In the genomic region with DNA sequence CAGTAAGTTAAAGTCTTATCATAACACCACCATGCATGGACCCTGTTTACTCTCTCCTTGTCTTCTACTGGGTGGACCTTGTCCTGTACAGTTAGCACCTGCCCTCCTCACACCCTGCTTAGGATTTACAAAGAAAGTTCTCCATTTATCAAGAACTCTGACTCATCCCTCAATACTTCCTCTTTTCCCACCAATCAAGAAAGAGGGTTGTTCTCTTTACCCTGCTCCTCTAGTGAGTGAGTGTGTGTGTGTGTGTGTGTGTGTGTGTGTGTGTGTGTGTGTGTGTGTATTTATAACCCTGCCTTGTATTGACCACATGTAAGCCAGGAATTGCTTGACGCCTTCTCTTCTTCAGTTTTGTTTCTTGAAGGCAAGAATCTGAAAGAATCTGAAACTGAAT, we compare ENCODE assay signal across 16 mouse cellular contexts. TPM values are rescaled to one million over a fixed set of nuclear protein-coding genes. Genes with fewer than 3 reads are reported as not detected.
DNase-seq lines count a peak whose midpoint lies in the region; ATAC-seq and TF ChIP-seq lines count a peak whose summit lies in the region.
"Had no signal": no experiment of that assay in that cellular context is flagged by ENCODE, and none has a peak within 500 bp of the region (broad histone marks: within the 10 kb centered on the region; RNA-seq: fewer than 3 reads in every experiment).

No protein-coding gene starts in this region.

- no peak overlapping the region for H3K4me3 ChIP-seq in intestine, postnatal 0 days (ENCODE audit: low read depth, low read length)
- no peak overlapping the region for H3K4me3 ChIP-seq in neural tube, embryonic 15.5 days (replicated peaks)
- no peak overlapping the region for H3K4me3 ChIP-seq in hindbrain, embryonic 10.5 days
- H3K4me3 ChIP-seq: forebrain, embryonic 13.5 days; neural tube, embryonic 12.5 days had no signal

- H3K9me3 ChIP-seq in intestine, postnatal 0 days (ENCODE audit: control insufficient read depth), result no peaks in the 10 kb centered on the region
- no peaks in the 10 kb centered on the region for H3K9me3 ChIP-seq in neural tube, embryonic 15.5 days (replicated peaks)
- no peaks in the 10 kb centered on the region for H3K9me3 ChIP-seq in hindbrain, embryonic 10.5 days
- H3K9me3 ChIP-seq: forebrain, embryonic 13.5 days; neural tube, embryonic 12.5 days had no signal

- DNase-seq in 416B (ENCODE audit: low read depth) (peak; percentile 93), MEL-GATA-1-ER (ENCODE audit: extremely low read depth, low read depth) (peak; percentile 94)
- no peak for DNase-seq in gastrocnemius, postnatal 14 days
- DNase-seq in hindbrain, embryonic 10.5 days (ENCODE audit: low spot score), result no peak
- DNase-seq in layer of hippocampus, postnatal 36 days, result no peak
- DNase-seq: cerebellum, adult 11 months; kidney, adult 18-20 months; kidney, postnatal 25 days; retina, postnatal 1 day; spleen, adult 18-20 months had no signal

- no peak overlapping the region for H3K9ac ChIP-seq in intestine, postnatal 0 days (ENCODE audit: low read depth, low read length)
- no peak overlapping the region for H3K9ac ChIP-seq in neural tube, embryonic 15.5 days (replicated peaks)
- H3K9ac ChIP-seq: forebrain, embryonic 13.5 days; liver, embryonic 14.5 days; neural tube, embryonic 12.5 days had no signal

- 37% methylated on average over 1 of the region's 1 CpGs for WGBS in intestine, postnatal 0 days
- 86% methylated on average over 1 of the region's 1 CpGs for WGBS in neural tube, embryonic 15.5 days
- WGBS in hindbrain, embryonic 10.5 days, result 85% methylated on average over 1 of the region's 1 CpGs

- TF ChIP-seq CTCF in intestine, postnatal 0 days (IDR thresholded peaks at IDR 0.05; ENCODE audit: low read depth), result no peak

- H3K27ac ChIP-seq in intestine, postnatal 0 days (ENCODE audit: low read depth, low read length), result no peak overlapping the region
- H3K27ac ChIP-seq in neural tube, embryonic 15.5 days (replicated peaks), result no peak overlapping the region
- no peak overlapping the region for H3K27ac ChIP-seq in hindbrain, embryonic 10.5 days
- H3K27ac ChIP-seq: forebrain, embryonic 13.5 days; liver, embryonic 14.5 days; neural tube, embryonic 12.5 days had no signal

- H3K36me3 ChIP-seq in intestine, postnatal 0 days (ENCODE audit: control insufficient read depth, insufficient read depth), result no peaks in the 10 kb centered on the region
- no peaks in the 10 kb centered on the region for H3K36me3 ChIP-seq in neural tube, embryonic 15.5 days
- H3K36me3 ChIP-seq in hindbrain, embryonic 10.5 days, result no peaks in the 10 kb centered on the region
- H3K36me3 ChIP-seq: neural tube, embryonic 12.5 days had no signal

- H3K27me3 ChIP-seq in intestine, postnatal 0 days (replicated peaks; ENCODE audit: control insufficient read depth, insufficient read depth, low read length), result no peaks in the 10 kb centered on the region
- no peaks in the 10 kb centered on the region for H3K27me3 ChIP-seq in neural tube, embryonic 15.5 days (replicated peaks)
- no peaks in the 10 kb centered on the region for H3K27me3 ChIP-seq in hindbrain, embryonic 10.5 days (ENCODE audit: insufficient read depth, poor library complexity, severe bottlenecking)
- H3K27me3 ChIP-seq: forebrain, embryonic 13.5 days; neural tube, embryonic 12.5 days had no signal

- H3K4me1 ChIP-seq in intestine, postnatal 0 days (replicated peaks; ENCODE audit: control insufficient read depth, insufficient read depth, low read length), result 0 out of 2 replicates have a peak, but pooled peaks cover 3% of the 10 kb centered on the region
- H3K4me1 ChIP-seq in neural tube, embryonic 15.5 days, result no peaks in the 10 kb centered on the region
- 0 out of 2 replicates have a peak, but pooled peaks cover under 1% of the 10 kb centered on the region for H3K4me1 ChIP-seq in hindbrain, embryonic 10.5 days (replicated peaks)
- H3K4me1 ChIP-seq: forebrain, embryonic 13.5 days; neural tube, embryonic 12.5 days had no signal

- no peak overlapping the region for H3K4me2 ChIP-seq in intestine, postnatal 0 days (replicated peaks; ENCODE audit: low read depth)
- no peak overlapping the region for H3K4me2 ChIP-seq in neural tube, embryonic 15.5 days
- H3K4me2 ChIP-seq: forebrain, embryonic 13.5 days; neural tube, embryonic 12.5 days had no signal

- intact Hi-C loops in gastrocnemius, postnatal 14 days (cut with DNase I; ENCODE audit: low total_unique reads), result no loop called here

- peak; percentile 96 for ATAC-seq in intestine, postnatal 0 days
- ATAC-seq in megakaryocyte-erythroid progenitor cell, adult 5-6 weeks (replicated peaks; ENCODE audit: low FRiP score, low TSS enrichment, poor library complexity, severe bottlenecking), result peak; percentile 31; the same call in 1 of the 2 replicates
- ATAC-seq in neural tube, embryonic 15.5 days (ENCODE audit: low FRiP score), result no peak
- ATAC-seq: forebrain, embryonic 13.5 days had no signal

RNA-seq across cellular contexts. Expression of gene Gtpbp4, which starts 26.7 kb away (rescaled TPM):
- 28.8 and 30.3 TPM in 2 replicates for polyA plus RNA-seq in intestine, postnatal 0 days (2015; fragmentation: Nextera tagmentation; extraction: Ambion mirVana)
- total RNA-seq in megakaryocyte-erythroid progenitor cell, adult 5-6 weeks (2014; fragmentation: Nextera tagmentation), result 91.9 and 100 TPM in 2 replicates
- total RNA-seq in megakaryocyte-erythroid progenitor cell, adult 5-6 weeks (2017), result 177 and 213 TPM in 2 replicates
- 60.0 and 67.8 TPM in 2 replicates for polyA plus RNA-seq in neural tube, embryonic 15.5 days (2015; fragmentation: Nextera tagmentation; extraction: Ambion mirVana)
- total RNA-seq in gastrocnemius, postnatal 14 days (2021), result 10 to 100 TPM; 38.6 to 41.5 TPM
- 75.1 and 112 TPM in 2 replicates for polyA plus RNA-seq in hindbrain, embryonic 10.5 days (2016; fragmentation: Nextera tagmentation; extraction: Ambion mirVana)
- total RNA-seq in layer of hippocampus, postnatal 36 days (2021), result 10 to 100 TPM; 37.2 to 41.0 TPM

Comparison
In these comparisons a context has a peak if more than half of its experiments do, and no peak if none do; other contexts are left out.
1. DNase-seq: peak in 416B (single experiment) and MEL-GATA-1-ER (single experiment); none in gastrocnemius, postnatal 14 days (single experiment), hindbrain, embryonic 10.5 days (single experiment) and layer of hippocampus, postnatal 36 days (0 of 2).